Mouse (Mus musculus) kidney, embryonic 14.5 days (tissue): ENCODE results near the gene Eme2. TPM values are rescaled to one million over a fixed set of nuclear protein-coding genes. Genes with fewer than 3 reads are reported as not detected.

ENCODE experiments used
- ATAC-seq: fragments of 200-750 bp; cut with Nextera tagmentation; 2 replicates; pipeline ENCODE4 v1.8.0; 2017; ENCODE audit warnings: moderate number of reproducible peaks, mild to moderate bottlenecking, moderate TSS enrichment, moderate library complexity; ENCODE audit not compliant: low FRiP score, low TSS enrichment
- H3K27ac ChIP-seq: fragments of 300-500 bp; sonication (generic); 2 replicates; pipeline ENCODE4 v1.5.1; 2014; ENCODE audit warnings: low read depth, mild to moderate bottlenecking, low read length, moderate library complexity, mixed read lengths
- H3K27me3 ChIP-seq: fragments of 300-500 bp; sonication (generic); 2 replicates; pipeline ENCODE4 v1.6.1; 2014; ENCODE audit warnings: mild to moderate bottlenecking, low read length; ENCODE audit not compliant: control insufficient read depth, insufficient read depth
- H3K36me3 ChIP-seq: fragments of 300-500 bp; sonication (generic); 2 replicates; pipeline ENCODE4 v1.6.1; 2014; ENCODE audit warnings: low read length, mixed read lengths; ENCODE audit not compliant: control insufficient read depth, insufficient read depth
- H3K4me1 ChIP-seq: fragments of 300-500 bp; sonication (generic); 2 replicates; pipeline ENCODE4 v1.6.1; 2014; ENCODE audit warnings: low read length, mixed read lengths; ENCODE audit not compliant: control insufficient read depth, insufficient read depth
- H3K4me2 ChIP-seq: fragments of 300-500 bp; sonication (generic); replicated peaks from 2 replicates; pipeline ENCODE4 v1.6.1; 2014; ENCODE audit warnings: low read depth, mild to moderate bottlenecking, low read length
- H3K4me3 ChIP-seq: fragments of 300-500 bp; sonication (generic); 2 replicates; pipeline ENCODE4 v1.5.1; 2014; ENCODE audit warnings: mild to moderate bottlenecking, low read length
- H3K9ac ChIP-seq: fragments of 300-500 bp; sonication (generic); 2 replicates; pipeline ENCODE4 v1.6.1; 2014; ENCODE audit warnings: low read depth, mild to moderate bottlenecking, low read length, moderate library complexity
- H3K9me3 ChIP-seq: fragments of 300-500 bp; sonication (generic); 2 replicates; pipeline ENCODE4 v1.6.1; 2016; ENCODE audit warnings: low read length; ENCODE audit not compliant: control insufficient read depth
- WGBS: fragments of 180-500 bp; shearing (Covaris S2); extraction: QIAGEN DNeasy Blood & Tissue Kit; methylation state at CpG from one replicate; pipeline ENCODE4 v1.1.7; 2014; 5-methylcytosine and 5-hydroxymethylcytosine counted together
- polyA plus RNA-seq: library from polyadenylated mRNA; unstranded; fragments of >200 nt; fragmentation: Nextera tagmentation; extraction: Ambion mirVana; gene quantifications from 2 replicates; pipeline ENCODE4 v1.2.1, GENCODE M21; 2014

Gene Eme2
- polyA plus RNA-seq, 1 experiment from 2014 or later: 25.2 TPM

DNA sequence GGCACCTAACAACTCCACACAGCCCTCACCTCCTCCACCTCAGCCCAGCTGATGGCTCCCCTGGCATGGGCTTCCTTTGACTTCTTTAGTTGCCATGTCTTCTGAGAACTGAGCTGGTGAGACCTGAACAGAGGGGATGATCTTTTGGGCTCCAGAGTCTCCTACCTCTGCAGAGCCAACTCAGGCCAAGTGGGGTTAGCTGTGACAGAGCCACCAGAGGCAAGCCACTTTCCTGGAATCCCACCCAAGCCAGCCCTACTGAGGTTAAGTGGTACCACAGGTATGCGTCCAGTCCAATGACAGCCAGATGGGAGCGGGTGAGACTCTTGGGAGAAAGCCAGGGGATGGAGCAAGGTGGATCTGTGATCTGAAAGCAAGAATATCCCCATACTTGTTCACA is 1.6 kb downstream of the Eme2 start:
- H3K9me3 ChIP-seq: no peaks in the 10 kb centered on the region
- no peak for ATAC-seq
- H3K4me3 ChIP-seq: no peak overlapping the region
- H3K27me3 ChIP-seq: no peaks in the 10 kb centered on the region
- 93% methylated on average over 2 of the region's 2 CpGs for WGBS
- no peak overlapping the region for H3K27ac ChIP-seq
- no peak overlapping the region for H3K4me2 ChIP-seq
- H3K9ac ChIP-seq: no peak overlapping the region
- H3K4me1 ChIP-seq: peaks cover 22% of the 10 kb centered on the region
- peaks cover 51% of the 10 kb centered on the region for H3K36me3 ChIP-seq

GRCm38 (mm10) chr17:24892785-24893184 is 2.1 kb downstream of the Eme2 start:
- no peak overlapping the region for H3K4me2 ChIP-seq
- no peak for ATAC-seq
- H3K27ac ChIP-seq: no peak overlapping the region
- H3K36me3 ChIP-seq: peaks cover 46% of the 10 kb centered on the region
- H3K27me3 ChIP-seq: no peaks in the 10 kb centered on the region
- no peak overlapping the region for H3K4me3 ChIP-seq
- no peaks in the 10 kb centered on the region for H3K9me3 ChIP-seq
- 89% methylated on average over 12 of the region's 12 CpGs for WGBS
- no peak overlapping the region for H3K9ac ChIP-seq
- H3K4me1 ChIP-seq: peaks cover 24% of the 10 kb centered on the region

GRCm38 (mm10) chr17:24891321-24891720 is 3.6 kb downstream of the Eme2 start:
- no peak for ATAC-seq
- no peak overlapping the region for H3K4me3 ChIP-seq
- H3K27me3 ChIP-seq: no peaks in the 10 kb centered on the region
- 90% methylated on average over 13 of the region's 13 CpGs for WGBS
- H3K27ac ChIP-seq: no peak overlapping the region
- H3K36me3 ChIP-seq: peaks cover 40% of the 10 kb centered on the region
- no peak overlapping the region for H3K4me2 ChIP-seq
- no peak overlapping the region for H3K9ac ChIP-seq
- H3K4me1 ChIP-seq: peaks cover 27% of the 10 kb centered on the region
- no peaks in the 10 kb centered on the region for H3K9me3 ChIP-seq

GRCm38 (mm10) chr17:24890151-24891092 is 4.5 kb downstream of the Eme2 start:
- H3K27ac ChIP-seq: no peak overlapping the region
- H3K4me1 ChIP-seq: peaks cover 22% of the 10 kb centered on the region
- H3K27me3 ChIP-seq: no peaks in the 10 kb centered on the region
- H3K36me3 ChIP-seq: peaks cover 40% of the 10 kb centered on the region
- no peak overlapping the region for H3K4me2 ChIP-seq
- WGBS: 84% methylated on average over 19 of the region's 19 CpGs
- no peak for ATAC-seq
- H3K9ac ChIP-seq: no peak overlapping the region
- H3K4me3 ChIP-seq: no peak overlapping the region
- H3K9me3 ChIP-seq: no peaks in the 10 kb centered on the region

GRCm38 (mm10) chr17:24888862-24889261 is 6.0 kb downstream of the Eme2 start:
- H3K9me3 ChIP-seq: no peaks in the 10 kb centered on the region
- peaks cover 44% of the 10 kb centered on the region for H3K36me3 ChIP-seq
- no peak overlapping the region for H3K4me2 ChIP-seq
- WGBS: 96% methylated on average over 3 of the region's 3 CpGs
- H3K9ac ChIP-seq: no peak overlapping the region
- no peak overlapping the region for H3K4me3 ChIP-seq
- peaks cover 21% of the 10 kb centered on the region for H3K4me1 ChIP-seq
- H3K27me3 ChIP-seq: no peaks in the 10 kb centered on the region
- ATAC-seq: no peak
- no peak overlapping the region for H3K27ac ChIP-seq

- 62% methylated on average over 18 of the region's 18 CpGs for WGBS
- Histone ChIP-seq H3K9ac (peak overlapping the region; percentile 87), H3K4me2 (peak overlapping the region; percentile 92), H3K36me3 (peaks cover 47% of the 10 kb centered on the region), H3K4me3 (peak overlapping the region; percentile 74), H3K4me1 (peaks cover 18% of the 10 kb centered on the region), H3K27ac (no peak overlapping the region), H3K9me3 (no peaks in the 10 kb centered on the region), H3K27me3 (no peaks in the 10 kb centered on the region)
- ATAC-seq: no peak
These were observed 7.4 kb downstream of the Eme2 start for GRCm38 (mm10) chr17:24887291-24888080.

GRCm38 (mm10) chr17:24886932-24887271 is 8.0 kb downstream of the Eme2 start:
- peak overlapping the region; percentile 92 for H3K4me2 ChIP-seq
- ATAC-seq: no peak
- H3K27ac ChIP-seq: peak overlapping the region; percentile 56
- peaks cover 18% of the 10 kb centered on the region for H3K4me1 ChIP-seq
- H3K4me3 ChIP-seq: peak overlapping the region; percentile 74
- H3K36me3 ChIP-seq: peaks cover 42% of the 10 kb centered on the region
- peak overlapping the region; percentile 87 for H3K9ac ChIP-seq
- H3K9me3 ChIP-seq: no peaks in the 10 kb centered on the region
- H3K27me3 ChIP-seq: no peaks in the 10 kb centered on the region
- WGBS: 2% methylated on average over 18 of the region's 18 CpGs

GRCm38 (mm10) chr17:24886134-24886931 is 8.6 kb downstream of the Eme2 start, which contains the start of the genes Nubp2 and Spsb3:
TSS of gene Nubp2 (minus strand) at chr17:24886349.
TSS of gene Spsb3 (plus strand) at chr17:24886643.
- Histone ChIP-seq H3K9ac (peak within 1 kb of the TSS; percentile 87), H3K4me1 (peaks cover 18% of the 10 kb centered on the region), H3K9me3 (no peaks in the 10 kb centered on the region), H3K4me2 (peak within 1 kb of the TSS; percentile 92), H3K27ac (peak within 1 kb of the TSS; percentile 56), H3K27me3 (no peaks in the 10 kb centered on the region), H3K4me3 (peak within 1 kb of the TSS; percentile 74), H3K36me3 (peaks cover 36% of the 10 kb centered on the region)
- ATAC-seq: peak; percentile 96
- WGBS: under 1% methylated on average over 69 of the region's 69 CpGs
